Mouse (Mus musculus) kidney, adult 11 months (tissue): ENCODE results near the gene B3gat1.

ENCODE experiments used
- DNase-seq: peaks from one replicate; pipeline ENCODE4 v3.0.0; 2022

Gene B3gat1

GRCm38 (mm10) chr9:26733206-26733891 lies at the start of gene B3gat1:
TSS of gene B3gat1 (plus strand) at chr9:26733728.
- no peak for DNase-seq

GRCm38 (mm10) chr9:26689171-26689570 lies 44.4 kb upstream of the B3gat1 start:
- no peak for DNase-seq

GRCm38 (mm10) chr9:26689956-26690698 lies 43.4 kb upstream of the B3gat1 start:
- DNase-seq: no peak

GRCm38 (mm10) chr9:26692641-26693040 lies 40.9 kb upstream of the B3gat1 start:
- DNase-seq: no peak

GRCm38 (mm10) chr9:26694656-26695055 lies 38.9 kb upstream of the B3gat1 start:
- DNase-seq: no peak

GRCm38 (mm10) chr9:26695178-26695577 lies 38.4 kb upstream of the B3gat1 start:
- DNase-seq: no peak

- DNase-seq: no peak
These were observed 35.2 kb upstream of the B3gat1 start for GRCm38 (mm10) chr9:26698286-26698685.

GRCm38 (mm10) chr9:26700329-26700728 lies 33.2 kb upstream of the B3gat1 start:
- DNase-seq: no peak

GRCm38 (mm10) chr9:26718388-26718787 lies 15.1 kb upstream of the B3gat1 start:
- no peak for DNase-seq

- DNase-seq: no peak
These were observed 11.8 kb upstream of the B3gat1 start for GRCm38 (mm10) chr9:26721771-26722170.

- no peak for DNase-seq
These were observed 7.8 kb upstream of the B3gat1 start for GRCm38 (mm10) chr9:26725709-26726108.

- DNase-seq: no peak
These were observed 6.1 kb upstream of the B3gat1 start for GRCm38 (mm10) chr9:26727445-26727844.

- no peak for DNase-seq
These were observed 5.0 kb upstream of the B3gat1 start for GRCm38 (mm10) chr9:26728556-26728955.

GRCm38 (mm10) chr9:26733986-26734385 lies 458 bp downstream of the B3gat1 start:
- DNase-seq: no peak

- DNase-seq: peak; percentile 17
These were observed 3.6 kb downstream of the B3gat1 start for GRCm38 (mm10) chr9:26737116-26737515.

- DNase-seq: no peak
These were observed 9.3 kb downstream of the B3gat1 start for GRCm38 (mm10) chr9:26742817-26743216.

GRCm38 (mm10) chr9:26747121-26747520 lies 13.6 kb downstream of the B3gat1 start:
- no peak for DNase-seq

GRCm38 (mm10) chr9:26748893-26749292 lies 15.4 kb downstream of the B3gat1 start:
- DNase-seq: no peak

GRCm38 (mm10) chr9:26760081-26760480 lies 26.6 kb downstream of the B3gat1 start:
- DNase-seq: peak; percentile 20

- DNase-seq: no peak
These were observed 27.0 kb downstream of the B3gat1 start for GRCm38 (mm10) chr9:26760576-26760975.

- no peak for DNase-seq
These were observed 28.9 kb downstream of the B3gat1 start for GRCm38 (mm10) chr9:26762477-26762876.

- no peak for DNase-seq
These were observed 34.7 kb downstream of the B3gat1 start for GRCm38 (mm10) chr9:26768181-26768580.

- no peak for DNase-seq
These were observed 42.2 kb downstream of the B3gat1 start for GRCm38 (mm10) chr9:26775700-26776099.

GRCm38 (mm10) chr9:26776122-26776902 lies 42.8 kb downstream of the B3gat1 start:
- no peak for DNase-seq
